In genomic region chr16:11461612-11462011, GRCm38 (mm10) we compare ENCODE assay signal across 8 mouse cellular contexts.
DNase-seq lines count a peak whose midpoint lies in the region; ATAC-seq and TF ChIP-seq lines count a peak whose summit lies in the region.
"Had no signal": no experiment of that assay in that cellular context is flagged by ENCODE, and none has a peak within 500 bp of the region (broad histone marks: within the 10 kb centered on the region; RNA-seq: fewer than 3 reads in every experiment).

No protein-coding gene starts in this region.

- TF ChIP-seq CTCF in kidney, postnatal 0 days (IDR thresholded peaks at IDR 0.05; ENCODE audit: low read depth) = no peak
- no peak for TF ChIP-seq CTCF in liver, embryonic 14.5 days (IDR thresholded peaks at IDR 0.05; ENCODE audit: low read depth)

- no peaks in the 10 kb centered on the region for H3K27me3 ChIP-seq in kidney, postnatal 0 days (ENCODE audit: insufficient read depth, low read length)
- no peaks in the 10 kb centered on the region for H3K27me3 ChIP-seq in liver, embryonic 14.5 days (ENCODE audit: control insufficient read depth, insufficient read depth, low read length)

- no peak overlapping the region for H3K4me3 ChIP-seq in kidney, postnatal 0 days (replicated peaks; ENCODE audit: low read depth, low read length)
- H3K4me3 ChIP-seq in liver, embryonic 14.5 days (ENCODE audit: insufficient read depth in 1 of 2, low read depth in 2 of 2, low read length in 2 of 2) = no peak overlapping the region
- H3K4me3 ChIP-seq: erythroblast, embryonic 14.5 days had no signal

- DNase-seq in frontal cortex, postnatal 25 days (ENCODE audit: low spot score in 2 of 2) = peak; percentile 31 to 41
- peak; percentile 31 for DNase-seq in kidney, postnatal 0 days (ENCODE audit: low spot score)
- no peak for DNase-seq in liver, embryonic 14.5 days (ENCODE audit: low read depth in 3 of 3, low spot score in 3 of 3)
- peak; percentile 68 to 89 for DNase-seq in right cerebral cortex, postnatal 36 days (ENCODE audit: low spot score in 2 of 2)
- no peak for DNase-seq in retina, postnatal 1 day

- peak; percentile 87 for ATAC-seq in CD4-positive, CD25-positive, alpha-beta regulatory T cell, adult 4 months
- peak; percentile 69 for ATAC-seq in activated CD4-positive, CD25-positive, alpha-beta regulatory T cell, adult 4 months
- no peak for ATAC-seq in kidney, postnatal 0 days (replicated peaks; ENCODE audit: low FRiP score, low read depth)
- ATAC-seq in liver, embryonic 14.5 days (ENCODE audit: insufficient read depth) = peak; percentile 37; the same call in 1 of the 2 replicates

- no peaks in the 10 kb centered on the region for H3K9me3 ChIP-seq in kidney, postnatal 0 days (replicated peaks; ENCODE audit: low read length)
- no peaks in the 10 kb centered on the region for H3K9me3 ChIP-seq in liver, embryonic 14.5 days (ENCODE audit: control insufficient read depth, low read length)

- no peaks in the 10 kb centered on the region for H3K4me1 ChIP-seq in kidney, postnatal 0 days (replicated peaks; ENCODE audit: insufficient read depth, low read length)
- peaks cover 0 to 21% of the 10 kb centered on the region in 2 experiments; a peak in 3 of 4 replicates for H3K4me1 ChIP-seq in liver, embryonic 14.5 days (replicated peaks; ENCODE audit: control insufficient read depth in 2 of 2, insufficient read depth in 2 of 2, low read length in 1 of 2)

- no peak overlapping the region for H3K9ac ChIP-seq in kidney, postnatal 0 days (ENCODE audit: low read depth, low read length)
- no peak overlapping the region for H3K9ac ChIP-seq in liver, embryonic 14.5 days (replicated peaks)

- H3K27ac ChIP-seq in kidney, postnatal 0 days = no peak overlapping the region
- no peak overlapping the region for H3K27ac ChIP-seq in liver, embryonic 14.5 days

- no peak overlapping the region for H3K4me2 ChIP-seq in kidney, postnatal 0 days (ENCODE audit: low read length)
- H3K4me2 ChIP-seq in liver, embryonic 14.5 days (ENCODE audit: low read depth) = no peak overlapping the region

- no peak for TF ChIP-seq EP300 in liver, embryonic 14.5 days (IDR thresholded peaks at IDR 0.05; ENCODE audit: low read depth)

- 0 out of 2 replicates have a peak, but pooled peaks cover 5% of the 10 kb centered on the region for H3K36me3 ChIP-seq in kidney, postnatal 0 days (ENCODE audit: insufficient read depth, low read length)
- H3K36me3 ChIP-seq in liver, embryonic 14.5 days (replicated peaks; ENCODE audit: control insufficient read depth, insufficient read depth, low read depth) = no peaks in the 10 kb centered on the region

- 59% methylated on average over 7 of the region's 7 CpGs for WGBS in kidney, postnatal 0 days
- WGBS in liver, embryonic 14.5 days (ENCODE audit: insufficient replicate concordance) = 24% methylated on average over 7 of the region's 7 CpGs

Comparison
In these comparisons a context has a peak if more than half of its experiments do, and no peak if none do; other contexts are left out.
1. DNase-seq: peak in frontal cortex, postnatal 25 days (2 of 2), kidney, postnatal 0 days (single experiment) and right cerebral cortex, postnatal 36 days (2 of 2); none in liver, embryonic 14.5 days (0 of 3) and retina, postnatal 1 day (single experiment).